Mouse (Mus musculus): Measurements from ENCODE around the gene Nsg2.
A peak's percentile ranks its signal among the peaks of the same experiment; 100 is the strongest.

The Nsg2 gene

GRCm38 (mm10) chr11:32087779-32088442 lies 87.6 kb downstream of the Nsg2 start:
- DNase-seq, result no peak

- DNase-seq, result no peak
Observed at GRCm38 (mm10) chr11:32095793-32096192, 95.5 kb downstream of the Nsg2 start.

GRCm38 (mm10) chr11:32096346-32096745 lies 96.1 kb downstream of the Nsg2 start:
- no peak for DNase-seq

GRCm38 (mm10) chr11:32101059-32101632 lies 100.9 kb downstream of the Nsg2 start:
- DNase-seq, result peak; percentile 22 to 31

- DNase-seq, result peak; percentile 37 to 42
Observed at GRCm38 (mm10) chr11:32102976-32103375, 102.7 kb downstream of the Nsg2 start.

- DNase-seq, result no peak
Observed at GRCm38 (mm10) chr11:32104406-32105116, 104.3 kb downstream of the Nsg2 start.

GRCm38 (mm10) chr11:32105750-32106646 lies 105.7 kb downstream of the Nsg2 start:
- peak; percentile 36 to 56 for DNase-seq

- no peak for DNase-seq
Observed at GRCm38 (mm10) chr11:32106647-32106985, 106.4 kb downstream of the Nsg2 start.

GRCm38 (mm10) chr11:32108441-32108840 lies 108.2 kb downstream of the Nsg2 start:
- DNase-seq, result no peak
